Comparison of ENCODE assay signal across 12 mouse cellular contexts in genomic region chr9:63969467-63969866, GRCm38 (mm10). TPM values are rescaled to one million over a fixed set of nuclear protein-coding genes. Genes with fewer than 3 reads are reported as not detected.
DNase-seq lines count a peak whose midpoint lies in the region; ATAC-seq and TF ChIP-seq lines count a peak whose summit lies in the region.
"Had no signal": no experiment of that assay in that cellular context is flagged by ENCODE, and none has a peak within 500 bp of the region (broad histone marks: within the 10 kb centered on the region; RNA-seq: fewer than 3 reads in every experiment).

No protein-coding gene starts in this region.

- H3K9ac ChIP-seq in heart, postnatal 0 days (replicated peaks; ENCODE audit: low read depth, low read length), result no peak overlapping the region
- no peak overlapping the region for H3K9ac ChIP-seq in lung, embryonic 15.5 days
- H3K9ac ChIP-seq in stomach, embryonic 15.5 days, result no peak overlapping the region

- no peaks in the 10 kb centered on the region for H3K36me3 ChIP-seq in heart, postnatal 0 days (replicated peaks; ENCODE audit: control insufficient read depth, insufficient read depth, low read length)
- no peaks in the 10 kb centered on the region for H3K36me3 ChIP-seq in lung, embryonic 15.5 days
- H3K36me3 ChIP-seq in stomach, embryonic 15.5 days, result no peaks in the 10 kb centered on the region
- peaks cover 15% of the 10 kb centered on the region for H3K36me3 ChIP-seq in hindbrain, embryonic 10.5 days

- no peaks in the 10 kb centered on the region for H3K9me3 ChIP-seq in heart, postnatal 0 days (replicated peaks; ENCODE audit: control insufficient read depth, low read length)
- H3K9me3 ChIP-seq in lung, embryonic 15.5 days, result no peaks in the 10 kb centered on the region
- no peaks in the 10 kb centered on the region for H3K9me3 ChIP-seq in stomach, embryonic 15.5 days
- H3K9me3 ChIP-seq in hindbrain, embryonic 10.5 days, result no peaks in the 10 kb centered on the region

- WGBS in heart, postnatal 0 days, result 56% methylated on average over 10 of the region's 10 CpGs
- WGBS in lung, embryonic 15.5 days, result 64% methylated on average over 10 of the region's 10 CpGs
- 80% methylated on average over 10 of the region's 10 CpGs for WGBS in stomach, embryonic 15.5 days
- WGBS in hindbrain, embryonic 10.5 days, result 88% methylated on average over 10 of the region's 10 CpGs

- no peak for TF ChIP-seq POLR2A in embryonic fibroblast, embryonic 13.5 days (IDR thresholded peaks at IDR 0.05; ENCODE audit: low read depth, low read length)

- TF ChIP-seq EP300 in heart, postnatal 0 days (IDR thresholded peaks at IDR 0.05; ENCODE audit: low read depth), result no peak

- H3K4me3 ChIP-seq in heart, postnatal 0 days (ENCODE audit: low read depth, low read length), result no peak overlapping the region
- no peak overlapping the region for H3K4me3 ChIP-seq in lung, embryonic 15.5 days
- H3K4me3 ChIP-seq in embryonic fibroblast, embryonic 13.5 days (ENCODE audit: insufficient read depth, low read length), result no peak overlapping the region
- no peak overlapping the region for H3K4me3 ChIP-seq in stomach, embryonic 15.5 days (replicated peaks)
- no peak overlapping the region for H3K4me3 ChIP-seq in hindbrain, embryonic 10.5 days
- H3K4me3 ChIP-seq: myocyte had no signal

- DNase-seq in heart, postnatal 0 days (ENCODE audit: low spot score), result no peak
- no peak for DNase-seq in heart, adult 9 months (ENCODE audit: low spot score in 2 of 2)
- no peak for DNase-seq in lung, postnatal 10 days
- DNase-seq in hindbrain, embryonic 10.5 days (ENCODE audit: low spot score), result no peak
- DNase-seq: adrenal gland, postnatal 25 days; gastrocnemius, postnatal 25 days; liver had no signal

- ATAC-seq in heart, postnatal 0 days (ENCODE audit: insufficient read depth, low read depth), result no peak
- ATAC-seq in lung, embryonic 15.5 days (ENCODE audit: borderline replicate concordance, extremely low read depth, low FRiP score, low TSS enrichment), result no peak
- no peak for ATAC-seq in stomach, embryonic 15.5 days (ENCODE audit: insufficient read depth, low FRiP score, low read depth)
- ATAC-seq: inflammation-experienced regulatory T-cells, adult 6 months had no signal

- no peaks in the 10 kb centered on the region for H3K27me3 ChIP-seq in heart, postnatal 0 days (ENCODE audit: control insufficient read depth, insufficient read depth, low read length)
- H3K27me3 ChIP-seq in lung, embryonic 15.5 days, result no peaks in the 10 kb centered on the region
- no peaks in the 10 kb centered on the region for H3K27me3 ChIP-seq in stomach, embryonic 15.5 days (replicated peaks)
- H3K27me3 ChIP-seq in hindbrain, embryonic 10.5 days (ENCODE audit: insufficient read depth, poor library complexity, severe bottlenecking), result no peaks in the 10 kb centered on the region

- H3K4me2 ChIP-seq in heart, postnatal 0 days (ENCODE audit: low read depth, low read length), result peak overlapping the region; percentile 16; the same call in 1 of the 2 replicates
- no peak overlapping the region for H3K4me2 ChIP-seq in lung, embryonic 15.5 days
- H3K4me2 ChIP-seq in stomach, embryonic 15.5 days, result no peak overlapping the region

- TF ChIP-seq CTCF in heart, postnatal 0 days (IDR thresholded peaks at IDR 0.05; ENCODE audit: low read depth), result no peak
- no peak for TF ChIP-seq CTCF in embryonic fibroblast, embryonic 13.5 days (IDR thresholded peaks at IDR 0.05; ENCODE audit: borderline replicate concordance, insufficient read depth, low read length)

- peaks cover 74% of the 10 kb centered on the region for H3K4me1 ChIP-seq in heart, postnatal 0 days (ENCODE audit: control insufficient read depth, insufficient read depth)
- peaks cover 98% of the 10 kb centered on the region for H3K4me1 ChIP-seq in lung, embryonic 15.5 days
- peaks cover 29% of the 10 kb centered on the region for H3K4me1 ChIP-seq in embryonic fibroblast, embryonic 13.5 days (ENCODE audit: control insufficient read depth, insufficient read depth, low read length)
- peaks cover 70% of the 10 kb centered on the region for H3K4me1 ChIP-seq in stomach, embryonic 15.5 days
- H3K4me1 ChIP-seq in hindbrain, embryonic 10.5 days (replicated peaks), result peaks cover 73% of the 10 kb centered on the region

- peak overlapping the region; percentile 85 for H3K27ac ChIP-seq in heart, postnatal 0 days (ENCODE audit: low read depth)
- H3K27ac ChIP-seq in lung, embryonic 15.5 days, result peak overlapping the region; percentile 93
- peak overlapping the region; percentile 2; the same call in 1 of the 2 replicates for H3K27ac ChIP-seq in embryonic fibroblast, embryonic 13.5 days (ENCODE audit: insufficient read depth, low read length)
- H3K27ac ChIP-seq in stomach, embryonic 15.5 days, result peak overlapping the region; percentile 72; the same call in 1 of the 2 replicates
- no peak overlapping the region; the same call in 1 of the 2 replicates for H3K27ac ChIP-seq in hindbrain, embryonic 10.5 days

RNA-seq across cellular contexts. Expression of gene Smad6, which starts 52.4 kb away (rescaled TPM):
- total RNA-seq in heart, postnatal 0 days (2014; rRNA removed; ENCODE audit: low replicate concordance), result 68.4 and 93.1 TPM in 2 replicates
- 5.6 and 6.7 TPM in 2 replicates for polyA plus RNA-seq in heart, postnatal 0 days (2015; fragmentation: Nextera tagmentation; extraction: Ambion mirVana)
- 13.2 and 14.1 TPM in 2 replicates for polyA plus RNA-seq in lung, embryonic 15.5 days (2015; fragmentation: Nextera tagmentation; extraction: Ambion mirVana)
- polyA plus RNA-seq in embryonic fibroblast, embryonic 13.5 days (2011; ENCODE audit: insufficient read length, low read depth, missing spikeins), result 7.5 and 8.3 TPM in 2 replicates
- 10.0 and 10.8 TPM in 2 replicates for polyA plus RNA-seq in stomach, embryonic 15.5 days (2015; fragmentation: Nextera tagmentation; extraction: Ambion mirVana)
- 5.3 and 6.7 TPM in 2 replicates for polyA plus RNA-seq in hindbrain, embryonic 10.5 days (2016; fragmentation: Nextera tagmentation; extraction: Ambion mirVana)
- polyA plus RNA-seq: inflammation-experienced regulatory T-cells, adult 6 months had no signal
